Mouse (Mus musculus) megakaryocyte, embryonic 14.5 days (primary cell): ENCODE results near the gene Armc9.

Source experiments
- FLI1 ChIP-seq: IDR thresholded peaks from 2 replicates; pipeline ENCODE4 v1.6.1; 2012; ENCODE audit warnings: low read length, inconsistent platforms, mixed read lengths
- GATA1 ChIP-seq: IDR thresholded peaks from 3 replicates; pipeline ENCODE4 v1.6.1; 2012; ENCODE audit warnings: mixed read lengths, low read length, inconsistent platforms, borderline replicate concordance

DNA sequence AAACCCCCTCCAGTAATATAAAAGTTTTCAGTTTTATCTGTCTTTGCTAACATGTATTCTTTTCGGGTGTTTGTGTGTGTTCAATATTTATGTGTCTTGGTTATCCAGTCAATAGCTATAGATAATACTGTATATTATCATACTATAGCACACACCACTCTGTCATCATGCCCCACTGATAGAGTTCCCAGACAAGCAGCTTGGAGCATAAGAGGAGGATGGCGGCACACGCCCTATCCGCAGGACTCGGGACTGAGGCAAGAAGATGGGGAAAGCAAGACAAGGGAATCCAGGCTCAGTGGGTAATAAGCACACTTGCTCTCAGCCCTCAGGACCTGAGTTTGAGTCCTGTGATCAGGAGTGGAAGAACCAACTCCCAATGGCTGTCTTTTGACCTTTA lies 5.9 kb downstream of the Armc9 start:
- TF ChIP-seq GATA1 (no peak), FLI1 (no peak)
